Mouse (Mus musculus) embryonic fibroblast, embryonic 13.5 days (primary cell): ENCODE measurements at regions not wholly inside any gene's neighbourhood (a gene's known extent, or its start where the extent isn't known, plus 50 kb on each side); places are given as distances from the start of the nearest gene placed in this dataset.

Source experiments
- CTCF ChIP-seq: IDR thresholded peaks from 2 replicates; pipeline ENCODE4 v1.5.1; 2011; ENCODE audit warnings: mild to moderate bottlenecking, control low read depth, low read length, moderate library complexity, borderline replicate concordance; ENCODE audit not compliant: insufficient read depth
- POLR2A ChIP-seq: IDR thresholded peaks from 2 replicates; pipeline ENCODE4 v1.6.1; 2011; ENCODE audit warnings: low read depth, mild to moderate bottlenecking, control low read depth, low read length, moderate library complexity

DNA sequence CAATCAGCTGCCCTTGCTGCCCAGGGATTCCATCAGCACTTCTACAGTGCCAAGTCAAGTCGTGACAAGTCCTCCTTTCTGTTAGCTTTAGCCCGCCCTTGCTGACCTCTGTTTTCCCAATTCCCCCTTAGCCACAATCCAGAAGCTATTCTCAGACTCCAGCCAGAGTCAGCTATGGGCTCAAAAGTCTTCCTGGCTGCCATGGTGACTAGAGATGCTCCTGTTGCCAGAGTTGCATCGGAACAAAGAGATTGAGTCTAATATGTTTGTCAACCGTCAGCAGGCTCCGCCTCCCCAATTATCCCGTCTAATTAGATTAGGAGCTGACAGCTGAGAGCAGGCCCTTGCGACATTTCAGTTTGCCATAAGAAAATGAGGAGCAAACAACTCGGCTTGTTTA, 462.9 kb downstream of the Prdm2 start:
- no peak for TF ChIP-seq CTCF
- no peak for TF ChIP-seq POLR2A
